Mouse (Mus musculus) right cerebral cortex, postnatal 4 days (tissue): ENCODE measurements at regions not wholly inside any gene's neighbourhood (a gene's known extent, or its start where the extent isn't known, plus 50 kb on each side); places are given as distances from the start of the nearest gene placed in this dataset.
"Not testable (repeated sequence)": the region's sequence is repeated elsewhere in the genome, so short reads cannot be mapped to it uniquely, and the experiment has no call there.

Source experiments
- DNase-seq: peaks from one replicate; pipeline ENCODE4 v3.0.0-alpha.2; 2022

- peak; percentile 24 for DNase-seq
These were observed 90.9 kb upstream of the Max start for GRCm38 (mm10) chr12:77052853-77053252.

DNA sequence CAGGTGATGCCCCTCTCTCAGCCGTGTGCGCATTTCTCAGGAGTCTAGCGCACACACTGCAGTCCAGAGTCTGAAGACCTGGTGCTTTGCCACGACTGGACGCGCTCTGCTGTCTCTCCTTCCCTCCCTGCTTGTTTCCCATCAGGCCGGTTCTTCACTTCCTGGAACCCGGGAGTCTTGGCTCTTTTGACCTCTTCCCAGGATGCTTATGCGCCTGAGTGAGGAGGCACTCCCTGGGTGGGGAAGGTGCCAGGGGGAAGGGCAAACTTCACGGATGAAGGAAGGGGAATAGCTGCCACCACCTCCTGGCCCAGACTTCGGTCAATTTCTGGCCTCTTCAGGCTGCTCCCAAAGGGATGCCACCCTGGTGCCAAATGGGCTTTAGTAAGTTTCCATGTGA, 86.4 kb upstream of the Max start:
- DNase-seq, result no peak

- no peak for DNase-seq
These were observed 85.3 kb upstream of the Max start for GRCm38 (mm10) chr12:77047273-77047672.

- DNase-seq, result no peak
These were observed 84.0 kb upstream of the Max start for GRCm38 (mm10) chr12:77045956-77046355.

- DNase-seq, result no peak
These were observed 83.4 kb upstream of the Max start for GRCm38 (mm10) chr12:77045356-77045755.

DNA sequence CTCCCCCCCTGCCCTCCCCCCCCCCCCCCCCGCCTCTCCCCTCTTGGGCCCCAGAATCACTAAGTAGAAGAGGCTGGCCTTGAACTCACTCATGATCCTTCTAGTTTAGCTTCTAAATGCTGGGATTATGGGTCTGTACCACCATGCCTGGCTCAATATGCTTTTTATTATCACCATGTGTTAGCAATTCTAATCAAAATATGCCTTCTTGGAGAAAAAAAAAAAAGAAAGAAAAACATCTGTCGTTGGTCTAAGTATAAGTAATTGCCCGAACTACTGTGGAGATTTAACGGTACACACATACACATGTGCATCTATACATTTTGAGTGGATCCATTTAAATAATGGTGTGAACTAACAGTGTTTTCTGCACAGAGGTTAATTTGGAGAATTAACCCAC, 80.4 kb upstream of the Max start:
- no peak for DNase-seq

GRCm38 (mm10) chr12:77041141-77041540, 79.1 kb upstream of the Max start:
- no peak for DNase-seq

DNA sequence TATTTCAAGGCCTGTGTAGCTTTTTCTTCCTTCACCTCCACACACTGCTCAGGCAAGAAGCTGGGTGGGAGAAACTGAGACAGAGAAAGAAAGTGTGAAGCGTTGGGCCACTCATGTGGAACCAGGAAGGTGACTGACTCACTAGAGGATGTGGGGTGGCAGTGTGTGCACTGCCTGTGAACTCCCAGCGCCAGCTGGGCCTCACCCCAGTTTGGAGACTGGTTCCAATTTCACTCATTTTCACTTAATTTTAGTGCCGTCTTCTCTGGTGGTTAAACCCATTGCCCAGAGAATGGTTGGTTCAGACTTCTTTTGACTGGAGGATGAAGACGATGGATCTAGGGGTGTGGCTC, 77.9 kb upstream of the Max start:
- no peak for DNase-seq

- no peak for DNase-seq
These were observed 77.4 kb upstream of the Max start for GRCm38 (mm10) chr12:77039295-77039952.

DNA sequence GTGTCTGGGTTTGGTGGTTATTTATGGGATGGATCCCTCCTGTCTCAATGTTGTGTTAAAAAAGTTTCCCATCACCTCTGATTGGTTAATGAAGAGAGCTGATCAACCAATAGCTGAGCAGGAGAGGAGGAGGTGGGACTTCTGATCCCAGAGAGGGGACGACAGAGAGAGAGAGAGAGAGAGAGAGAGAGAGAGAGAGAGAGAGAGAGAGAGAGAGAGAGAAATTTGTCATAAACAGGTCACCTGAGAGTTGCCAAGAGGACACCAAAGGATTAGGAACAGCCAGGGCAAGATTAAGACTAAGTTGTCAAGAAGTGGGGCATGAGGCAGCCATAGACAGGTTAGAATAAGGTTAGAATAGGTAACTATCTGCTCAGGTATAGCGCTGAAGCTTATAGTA, 73.7 kb upstream of the Max start:
- no peak for DNase-seq

- DNase-seq, result no peak
These were observed 69.4 kb upstream of the Max start for GRCm38 (mm10) chr12:77031448-77031847.

GRCm38 (mm10) chr12:77025431-77025879, 63.5 kb upstream of the Max start:
- DNase-seq, result no peak

- no peak for DNase-seq
These were observed 60.5 kb upstream of the Max start for GRCm38 (mm10) chr12:77022538-77022937.

GRCm38 (mm10) chr12:77021881-77022280, 59.9 kb upstream of the Max start:
- DNase-seq, result no peak

DNA sequence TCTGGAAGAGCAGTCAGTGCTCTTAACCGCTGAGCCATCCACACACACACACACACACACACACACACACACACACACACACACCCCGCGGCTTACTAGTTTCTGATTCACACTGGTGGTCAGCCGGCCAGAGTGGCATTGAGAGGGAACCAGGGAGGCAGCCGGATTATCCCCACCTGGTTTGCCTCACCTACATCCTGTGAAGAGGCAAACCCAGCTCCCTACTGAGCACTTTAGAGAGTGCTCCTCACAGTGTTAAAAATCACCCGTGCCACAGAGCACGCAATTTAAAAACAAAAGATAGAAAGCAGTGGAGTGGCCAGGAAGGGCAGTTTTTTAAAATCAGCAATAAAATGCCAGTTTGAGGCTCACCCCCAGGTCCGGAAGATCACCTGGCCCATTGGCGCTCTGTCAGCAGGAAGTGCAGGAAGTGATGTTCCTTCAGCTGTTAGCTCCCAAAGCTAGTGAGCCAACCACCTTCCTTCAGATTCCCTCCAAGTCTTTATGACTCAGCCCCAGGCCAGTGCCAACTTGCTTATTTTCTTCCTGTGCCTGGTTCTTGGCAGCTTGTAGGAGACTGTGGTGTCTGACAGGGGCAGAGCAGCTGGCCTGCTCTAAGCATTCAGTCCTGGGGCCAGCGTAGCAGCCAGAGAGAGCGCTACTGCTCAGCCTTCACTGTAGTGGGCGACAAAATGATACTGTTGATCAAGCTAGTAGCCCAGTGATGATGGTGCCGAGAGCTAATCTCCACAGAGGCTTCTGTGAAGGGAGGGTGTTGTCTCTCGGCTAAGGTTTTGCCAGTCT, 57.9 kb upstream of the Max start:
- no peak for DNase-seq

GRCm38 (mm10) chr12:77019148-77019547, 57.1 kb upstream of the Max start:
- DNase-seq, result not testable (repeated sequence)

DNA sequence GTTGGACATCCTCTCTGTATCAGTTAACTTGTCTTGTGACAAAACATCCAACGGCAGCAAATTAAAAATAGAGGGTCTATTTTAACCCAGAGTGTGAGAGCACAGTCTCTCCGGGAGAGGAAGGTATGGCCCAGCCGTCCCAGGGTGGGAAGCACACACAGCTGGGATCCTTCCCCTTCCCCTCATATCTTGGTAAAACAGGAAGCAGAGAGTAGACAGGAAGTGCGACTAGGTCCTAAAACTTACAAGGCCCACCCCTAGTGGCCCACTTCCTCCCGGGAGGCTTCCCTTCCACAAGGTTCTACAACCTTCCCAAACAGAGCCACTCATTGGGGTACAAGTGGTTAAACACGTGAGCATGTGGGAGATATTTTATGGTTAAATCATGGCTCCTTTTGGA, 56.4 kb upstream of the Max start:
- no peak for DNase-seq

DNA sequence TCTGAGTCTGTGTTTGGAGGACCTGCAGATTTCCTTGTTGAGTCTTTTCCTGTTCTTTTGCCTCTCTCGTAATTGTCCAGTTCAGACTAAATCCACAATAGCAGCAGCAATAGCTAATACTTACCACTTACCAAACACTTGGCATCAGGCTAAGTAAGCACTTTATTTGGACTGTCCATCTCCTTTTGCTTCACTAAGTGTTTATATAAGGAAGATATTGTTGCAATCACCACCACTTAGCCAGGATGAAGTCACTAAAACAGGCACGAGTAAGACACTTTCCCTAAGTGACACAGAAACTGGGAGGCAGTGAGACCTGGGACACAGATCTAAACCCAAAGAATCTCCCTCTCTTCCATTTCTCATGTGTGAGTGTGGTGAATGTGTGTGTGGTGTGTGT, 52.9 kb upstream of the Max start:
- DNase-seq, result no peak
